Mouse (Mus musculus) liver, adult 2 months (tissue): ENCODE measurements around the gene H1fx. TPM values are rescaled to one million over a fixed set of nuclear protein-coding genes. Genes with fewer than 3 reads are reported as not detected.

Source experiments
- DNase-seq: peaks from one replicate; pipeline ENCODE4 v3.0.0-alpha.2; 2011; ENCODE audit warnings: low read depth, low spot score; ENCODE audit errors: extremely low read depth
- H3K27ac ChIP-seq: fragments of 200-500 bp; replicated peaks from 2 replicates; pipeline ENCODE4 v1.5.1; 2012; ENCODE audit warnings: low read depth, mild to moderate bottlenecking, control low read depth, inconsistent platforms, low read length; ENCODE audit not compliant: insufficient read depth
- H3K27me3 ChIP-seq: fragments of 200-500 bp; 2 replicates; pipeline ENCODE4 v1.6.1; 2012; ENCODE audit warnings: mild to moderate bottlenecking, moderate library complexity, low read length, inconsistent platforms; ENCODE audit not compliant: control insufficient read depth, insufficient read depth
- H3K36me3 ChIP-seq: fragments of 200-500 bp; 2 replicates; pipeline ENCODE4 v1.6.1; 2012; ENCODE audit warnings: low read length, inconsistent platforms; ENCODE audit not compliant: control insufficient read depth, insufficient read depth
- H3K4me1 ChIP-seq: fragments of 200-500 bp; 2 replicates; pipeline ENCODE4 v1.6.1; 2011; ENCODE audit warnings: low read length; ENCODE audit not compliant: control insufficient read depth, insufficient read depth
- H3K4me3 ChIP-seq: fragments of 200-500 bp; 2 replicates; pipeline ENCODE4 v1.5.1; 2011; ENCODE audit warnings: low read depth, mild to moderate bottlenecking, control low read depth, low read length, moderate library complexity; ENCODE audit not compliant: insufficient read depth
- H3K79me2 ChIP-seq: fragments of 200-500 bp; 2 replicates; pipeline ENCODE4 v1.6.1; 2012; ENCODE audit warnings: inconsistent platforms, mild to moderate bottlenecking, low read length, moderate library complexity; ENCODE audit not compliant: control insufficient read depth, insufficient read depth
- H3K9ac ChIP-seq: fragments of 200-500 bp; 2 replicates; pipeline ENCODE4 v1.6.1; 2012; ENCODE audit warnings: low read depth, mild to moderate bottlenecking, control low read depth, inconsistent platforms, low read length
- CTCF ChIP-seq: fragments of 200-500 bp; IDR thresholded peaks from 2 replicates; pipeline ENCODE4 v1.5.1; 2011; ENCODE audit warnings: low read depth, low read length, control low read depth
- POLR2A ChIP-seq: fragments of 200-500 bp; IDR thresholded peaks from 2 replicates; pipeline ENCODE4 v1.6.1; 2011; ENCODE audit warnings: low read length, control low read depth; ENCODE audit not compliant: insufficient read depth; ENCODE audit errors: extremely low read depth
- WGBS: fragments of 180-500 bp; shearing (Covaris S2); methylation state at CpG from one replicate; pipeline ENCODE4 v1.1.7; 2018; 5-methylcytosine and 5-hydroxymethylcytosine counted together
- polyA plus RNA-seq: library from polyadenylated mRNA; depleted of rRNA; stranded (reverse); fragments of >200 nt; gene quantifications from 2 replicates; pipeline ENCODE4 v1.2.3, GENCODE M21; 2012
- total RNA-seq: library from RNA; depleted of rRNA; stranded (reverse); fragments of >200 nt; gene quantifications from 2 replicates; pipeline ENCODE4 v1.2.3, GENCODE M21; 2014

Gene H1fx
- total and polyA plus RNA-seq, 2 experiments: 0.11 TPM; not detected in 1

- Histone ChIP-seq H3K36me3 (peaks cover 55% of the 10 kb centered on the region), H3K4me3 (no peak overlapping the region), H3K27me3 (no peaks in the 10 kb centered on the region), H3K4me1 (no peaks in the 10 kb centered on the region), H3K27ac (no peak overlapping the region), H3K9ac (no peak overlapping the region), H3K79me2 (no peaks in the 10 kb centered on the region)
- DNase-seq: no peak
- whole genome bisulfite sequencing: 17% methylated on average over 4 of the region's 4 CpGs
- TF ChIP-seq POLR2A: no peak
- TF ChIP-seq CTCF: no peak
These were observed 22.0 kb upstream of the H1fx start for GRCm38 (mm10) chr6:88003439-88003838.

GRCm38 (mm10) chr6:87998358-87998757 is 16.9 kb upstream of the H1fx start:
- Histone ChIP-seq H3K36me3 (peaks cover 26% of the 10 kb centered on the region), H3K4me3 (no peak overlapping the region), H3K79me2 (no peaks in the 10 kb centered on the region), H3K27me3 (no peaks in the 10 kb centered on the region), H3K27ac (no peak overlapping the region), H3K4me1 (peaks cover 5% of the 10 kb centered on the region), H3K9ac (no peak overlapping the region)
- WGBS: 70% methylated on average over 4 of the region's 4 CpGs
- DNase-seq: no peak
- TF ChIP-seq CTCF: no peak
- TF ChIP-seq POLR2A: no peak

- H3K4me3 ChIP-seq: no peak overlapping the region
- H3K27ac ChIP-seq: no peak overlapping the region
- peaks cover 7% of the 10 kb centered on the region for H3K4me1 ChIP-seq
- WGBS: 58% methylated on average over 7 of the region's 7 CpGs
- peak; percentile 64 for DNase-seq
- peaks cover 20% of the 10 kb centered on the region for H3K36me3 ChIP-seq
- no peaks in the 10 kb centered on the region for H3K27me3 ChIP-seq
- H3K9ac ChIP-seq: no peak overlapping the region
- TF ChIP-seq CTCF (peak; percentile 66), POLR2A (no peak)
- no peaks in the 10 kb centered on the region for H3K79me2 ChIP-seq
These were observed 16.3 kb upstream of the H1fx start for GRCm38 (mm10) chr6:87997706-87998265.

GRCm38 (mm10) chr6:87996606-87997005 is 15.2 kb upstream of the H1fx start:
- no peaks in the 10 kb centered on the region for H3K27me3 ChIP-seq
- WGBS: 92% methylated on average over 9 of the region's 9 CpGs
- no peak overlapping the region for H3K4me3 ChIP-seq
- no peak for DNase-seq
- no peaks in the 10 kb centered on the region for H3K79me2 ChIP-seq
- TF ChIP-seq POLR2A (no peak), CTCF (no peak)
- H3K4me1 ChIP-seq: peaks cover 13% of the 10 kb centered on the region
- no peak overlapping the region for H3K9ac ChIP-seq
- peaks cover 9% of the 10 kb centered on the region; the same call in 1 of the 2 replicates for H3K36me3 ChIP-seq
- H3K27ac ChIP-seq: no peak overlapping the region

- H3K79me2 ChIP-seq: no peaks in the 10 kb centered on the region
- peaks cover 13% of the 10 kb centered on the region for H3K4me1 ChIP-seq
- no peak for TF ChIP-seq POLR2A
- TF ChIP-seq CTCF: no peak
- H3K4me3 ChIP-seq: no peak overlapping the region
- no peak for DNase-seq
- 63% methylated on average over 4 of the region's 4 CpGs for WGBS
- H3K27me3 ChIP-seq: no peaks in the 10 kb centered on the region
- peaks cover 3% of the 10 kb centered on the region; the same call in 1 of the 2 replicates for H3K36me3 ChIP-seq
- H3K27ac ChIP-seq: no peak overlapping the region
- H3K9ac ChIP-seq: no peak overlapping the region
These were observed 14.1 kb upstream of the H1fx start for GRCm38 (mm10) chr6:87995519-87995918.

GRCm38 (mm10) chr6:87993790-87994571 is 12.5 kb upstream of the H1fx start:
- Histone ChIP-seq H3K79me2 (no peaks in the 10 kb centered on the region), H3K27ac (peak overlapping the region; percentile 72), H3K36me3 (0 out of 2 replicates have a peak, but pooled peaks cover 1% of the 10 kb centered on the region), H3K4me3 (no peak overlapping the region), H3K4me1 (peaks cover 13% of the 10 kb centered on the region), H3K27me3 (no peaks in the 10 kb centered on the region), H3K9ac (no peak overlapping the region)
- no peak for DNase-seq
- WGBS: 21% methylated on average over 18 of the region's 18 CpGs
- no peak for TF ChIP-seq POLR2A
- no peak for TF ChIP-seq CTCF
